Mouse (Mus musculus) limb, embryonic 11.5 days (tissue): ENCODE measurements around the gene Gm49336. TPM values are rescaled to one million over a fixed set of nuclear protein-coding genes. Genes with fewer than 3 reads are reported as not detected.

Source experiments
- ATAC-seq: fragments of 200-750 bp; cut with Nextera tagmentation; 2 replicates; pipeline ENCODE4 v1.8.0; 2017; ENCODE audit warnings: low read depth; ENCODE audit not compliant: insufficient number of reproducible peaks, low FRiP score, low TSS enrichment
- DNase-seq: peaks from one replicate; pipeline ENCODE4 v3.0.0-alpha.2; 2015; ENCODE audit warnings: low spot score
- H3K27ac ChIP-seq: fragments of 300-500 bp; sonication (generic); replicated peaks from 2 replicates; pipeline ENCODE4 v1.5.1; 2014; ENCODE audit warnings: low read depth, mild to moderate bottlenecking, low read length
- H3K27me3 ChIP-seq: fragments of 300-500 bp; sonication (generic); 2 replicates; pipeline ENCODE4 v1.6.1; 2014; ENCODE audit warnings: mild to moderate bottlenecking, low read length, mixed read lengths; ENCODE audit not compliant: control insufficient read depth, insufficient read depth
- H3K36me3 ChIP-seq: fragments of 300-500 bp; sonication (generic); 2 replicates; pipeline ENCODE4 v1.6.1; 2014; ENCODE audit warnings: mild to moderate bottlenecking, low read length, moderate library complexity, mixed read lengths; ENCODE audit not compliant: control insufficient read depth, insufficient read depth
- H3K4me1 ChIP-seq: fragments of 300-500 bp; sonication (generic); 2 replicates; pipeline ENCODE4 v1.6.1; 2014; ENCODE audit warnings: low read length, mixed read lengths; ENCODE audit not compliant: control insufficient read depth, insufficient read depth
- H3K4me2 ChIP-seq: fragments of 300-500 bp; sonication (generic); 2 replicates; pipeline ENCODE4 v1.6.1; 2014; ENCODE audit warnings: low read depth, mild to moderate bottlenecking, moderate library complexity; ENCODE audit not compliant: severe bottlenecking
- H3K4me3 ChIP-seq: fragments of 300-500 bp; sonication (generic); 2 replicates; pipeline ENCODE4 v1.5.1; 2014; ENCODE audit warnings: low read depth, low read length
- H3K9ac ChIP-seq: fragments of 300-500 bp; sonication (generic); 2 replicates; pipeline ENCODE4 v1.6.1; 2014; ENCODE audit warnings: mild to moderate bottlenecking, low read length
- H3K9me3 ChIP-seq: fragments of 300-500 bp; sonication (generic); 2 replicates; pipeline ENCODE4 v1.6.1; 2016; ENCODE audit warnings: low read length; ENCODE audit not compliant: control insufficient read depth
- WGBS: fragments of 180-500 bp; shearing (Covaris S2); extraction: QIAGEN DNeasy Blood & Tissue Kit; methylation state at CpG from one replicate; pipeline ENCODE4 v1.1.7; 2014; 5-methylcytosine and 5-hydroxymethylcytosine counted together
- polyA plus RNA-seq: library from polyadenylated mRNA; unstranded; fragments of >200 nt; fragmentation: Nextera tagmentation; extraction: Ambion mirVana; gene quantifications from 2 replicates; pipeline ENCODE4 v1.2.1, GENCODE M21; 2014

Gene Gm49336
- polyA plus RNA-seq, 1 experiment from 2014 or later, result 67.0 TPM

GRCm38 (mm10) chr14:60215000-60215399 lies 36.3 kb downstream of the Gm49336 start:
- Histone ChIP-seq H3K27me3 (no peaks in the 10 kb centered on the region), H3K4me3 (no peak overlapping the region), H3K36me3 (peaks cover 4% of the 10 kb centered on the region; the same call in 1 of the 2 replicates), H3K9ac (no peak overlapping the region), H3K4me2 (no peak overlapping the region), H3K4me1 (no peaks in the 10 kb centered on the region), H3K9me3 (no peaks in the 10 kb centered on the region), H3K27ac (no peak overlapping the region)
- WGBS, result 87% methylated on average over 3 of the region's 3 CpGs
- DNase-seq, result no peak
- no peak for ATAC-seq

- Histone ChIP-seq H3K4me3 (no peak overlapping the region), H3K9ac (no peak overlapping the region), H3K27me3 (no peaks in the 10 kb centered on the region), H3K4me1 (no peaks in the 10 kb centered on the region), H3K9me3 (no peaks in the 10 kb centered on the region), H3K4me2 (no peak overlapping the region), H3K27ac (no peak overlapping the region), H3K36me3 (peaks cover 2% of the 10 kb centered on the region; the same call in 1 of the 2 replicates)
- ATAC-seq (no peak), DNase-seq (no peak)
- 51% methylated on average over 1 of the region's 1 CpGs for WGBS
Observed at GRCm38 (mm10) chr14:60214040-60214439, 37.3 kb downstream of the Gm49336 start.

- Histone ChIP-seq H3K4me1 (no peaks in the 10 kb centered on the region), H3K9me3 (no peaks in the 10 kb centered on the region), H3K36me3 (no peaks in the 10 kb centered on the region), H3K4me3 (no peak overlapping the region), H3K9ac (no peak overlapping the region), H3K27me3 (no peaks in the 10 kb centered on the region), H3K4me2 (no peak overlapping the region), H3K27ac (no peak overlapping the region)
- DNase-seq (no peak), ATAC-seq (no peak)
- 92% methylated on average over 7 of the region's 7 CpGs for WGBS
Observed at GRCm38 (mm10) chr14:60209166-60209565, 42.1 kb downstream of the Gm49336 start.

GRCm38 (mm10) chr14:60204993-60205392 lies 46.3 kb downstream of the Gm49336 start:
- no peaks in the 10 kb centered on the region for H3K27me3 ChIP-seq
- no peak for ATAC-seq

GRCm38 (mm10) chr14:60196884-60197283 lies 54.4 kb downstream of the Gm49336 start, which contains the start of gene Atp8a2:
Atp8a2 (minus strand) TSS chr14:60197179.
- Histone ChIP-seq H3K27ac (no peak within 1 kb of the TSS), H3K36me3 (no peaks in the 10 kb centered on the region), H3K27me3 (no peaks in the 10 kb centered on the region), H3K4me1 (no peaks in the 10 kb centered on the region), H3K9me3 (no peaks in the 10 kb centered on the region), H3K4me3 (no peak within 1 kb of the TSS), H3K9ac (no peak within 1 kb of the TSS), H3K4me2 (no peak within 1 kb of the TSS)
- DNase-seq (no peak), ATAC-seq (no peak)
- 81% methylated on average over 7 of the region's 7 CpGs for WGBS

More at GRCm38 (mm10) chr14:60204993-60205392, 46.3 kb downstream of the Gm49336 start:
- no peak for DNase-seq
- Histone ChIP-seq H3K4me2 (no peak overlapping the region), H3K27ac (no peak overlapping the region), H3K4me1 (no peaks in the 10 kb centered on the region), H3K9me3 (no peaks in the 10 kb centered on the region), H3K36me3 (no peaks in the 10 kb centered on the region), H3K9ac (no peak overlapping the region), H3K4me3 (no peak overlapping the region)
- WGBS, result 94% methylated on average over 6 of the region's 6 CpGs

GRCm38 (mm10) chr14:60195999-60196398 lies 55.3 kb downstream of the Gm49336 start:
- DNase-seq (no peak), ATAC-seq (no peak)
- Histone ChIP-seq H3K4me2 (no peak overlapping the region), H3K4me1 (no peaks in the 10 kb centered on the region), H3K27ac (no peak overlapping the region), H3K27me3 (no peaks in the 10 kb centered on the region), H3K4me3 (no peak overlapping the region), H3K9ac (no peak overlapping the region), H3K36me3 (no peaks in the 10 kb centered on the region), H3K9me3 (no peaks in the 10 kb centered on the region)
- WGBS, result 86% methylated on average over 5 of the region's 5 CpGs

DNA sequence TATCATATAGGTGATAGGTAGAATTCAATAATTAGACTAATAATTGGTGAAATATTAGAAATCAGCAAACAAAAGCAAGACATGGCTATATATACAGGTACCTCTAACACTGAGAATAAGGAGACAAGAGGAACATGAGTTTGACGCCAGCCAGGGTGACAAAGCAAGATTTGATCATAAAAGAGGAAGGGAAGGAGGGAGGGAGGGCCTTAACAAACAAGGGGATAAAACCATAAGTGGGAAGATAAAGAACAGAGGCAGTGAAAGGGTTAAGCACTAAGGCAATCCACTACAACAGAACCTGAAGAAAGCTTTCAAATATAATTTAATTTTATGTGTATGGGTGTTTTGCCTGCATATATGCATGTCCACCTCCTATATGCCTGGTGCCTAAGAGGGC lies 56.7 kb downstream of the Gm49336 start:
- Histone ChIP-seq H3K9ac (no peak overlapping the region), H3K4me3 (no peak overlapping the region), H3K27me3 (no peaks in the 10 kb centered on the region), H3K27ac (no peak overlapping the region), H3K4me2 (no peak overlapping the region), H3K36me3 (no peaks in the 10 kb centered on the region), H3K4me1 (no peaks in the 10 kb centered on the region), H3K9me3 (no peaks in the 10 kb centered on the region)
- DNase-seq (no peak), ATAC-seq (no peak)
- WGBS, result 71% methylated on average over 1 of the region's 1 CpGs

GRCm38 (mm10) chr14:60189771-60190170 lies 61.5 kb downstream of the Gm49336 start:
- DNase-seq, result no peak
- no peak overlapping the region for H3K4me2 ChIP-seq
- WGBS, result 91% methylated on average over 5 of the region's 5 CpGs
- no peak for ATAC-seq
- H3K4me1 ChIP-seq, result no peaks in the 10 kb centered on the region
- no peak overlapping the region for H3K4me3 ChIP-seq
- H3K36me3 ChIP-seq, result no peaks in the 10 kb centered on the region
- no peaks in the 10 kb centered on the region for H3K27me3 ChIP-seq
- no peaks in the 10 kb centered on the region for H3K9me3 ChIP-seq
- H3K9ac ChIP-seq, result no peak overlapping the region
- no peak overlapping the region for H3K27ac ChIP-seq

DNA sequence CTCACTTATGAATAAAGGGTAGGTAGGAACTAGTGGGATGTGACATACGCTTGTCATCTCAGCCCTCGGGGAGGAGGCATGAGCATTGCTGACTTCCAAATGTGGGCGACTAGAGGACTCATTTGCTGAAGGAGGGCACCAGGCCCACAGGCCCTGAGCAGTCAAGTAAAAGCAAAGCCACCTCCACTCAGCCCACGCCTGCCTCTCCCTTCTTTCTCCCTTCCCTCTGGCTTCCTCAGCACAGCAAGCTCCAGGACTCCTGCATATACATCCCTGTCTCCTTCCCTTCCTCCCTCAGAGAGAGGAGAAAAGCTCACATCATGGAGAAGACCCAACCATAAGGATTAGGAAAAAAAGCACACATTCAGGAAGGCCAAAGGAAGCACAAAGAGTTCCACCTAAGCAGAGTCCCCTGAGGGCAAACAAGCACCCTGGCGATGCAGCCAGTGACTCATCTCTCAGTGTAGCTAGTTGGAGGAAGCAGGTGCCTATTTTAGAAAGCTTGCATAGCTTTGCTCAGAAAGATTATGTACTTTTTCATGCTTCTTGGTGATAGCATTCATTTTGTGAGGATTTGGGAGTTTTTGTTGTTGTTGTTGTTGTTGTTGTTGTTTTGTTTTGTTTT lies 63.0 kb downstream of the Gm49336 start:
- Histone ChIP-seq H3K4me1 (no peaks in the 10 kb centered on the region), H3K4me3 (no peak overlapping the region), H3K4me2 (no peak overlapping the region), H3K27me3 (no peaks in the 10 kb centered on the region), H3K27ac (no peak overlapping the region), H3K9ac (no peak overlapping the region), H3K36me3 (no peaks in the 10 kb centered on the region), H3K9me3 (no peaks in the 10 kb centered on the region)
- ATAC-seq (no peak), DNase-seq (no peak)
- WGBS, result 82% methylated on average over 5 of the region's 5 CpGs
